Mouse (Mus musculus) heart, postnatal 14 days (tissue): ENCODE measurements around the gene BC004004. TPM values are rescaled to one million over a fixed set of nuclear protein-coding genes. Genes with fewer than 3 reads are reported as not detected.

ENCODE experiments used
- DNase-seq, 2 experiments: peaks; one replicate each; pipeline ENCODE4 v3.0.0; 2021 to 2022
- intact Hi-C: fragments of 180-260 bp; cut with DNase I; formaldehyde crosslinking; loops from one replicate; pipeline ENCODE4 v1.15.1; 2025
- total RNA-seq, 2 experiments: library from RNA; stranded (reverse); gene quantifications; 2 replicates each; pipeline ENCODE4 v1.2.3; 2021

The BC004004 gene
- total RNA-seq, 2 experiments from 2014 or later: 189 to 195 TPM

GRCm38 (mm10) chr17:29318731-29319250 is 50.2 kb downstream of the BC004004 start:
- intact Hi-C loops: loop anchor here (2.0 kb wide), 1 partner anchor 20 kb away; no protein-coding TSS in a partner anchor
- peak; percentile 43 to 55 for DNase-seq

GRCm38 (mm10) chr17:29319476-29319875 is 50.9 kb downstream of the BC004004 start:
- DNase-seq: no peak
- intact Hi-C loops: loop anchor here (2.0 kb wide), 1 partner anchor 19 kb away; no protein-coding TSS in a partner anchor

- intact Hi-C loops: loop anchor here (2.0 kb wide), 1 partner anchor 19 kb away; no protein-coding TSS in a partner anchor
- no peak for DNase-seq
Observed at GRCm38 (mm10) chr17:29319881-29320639, 51.5 kb downstream of the BC004004 start.

- no peak for DNase-seq
- intact Hi-C loops: no loop called here
Observed at GRCm38 (mm10) chr17:29321765-29322602, 53.4 kb downstream of the BC004004 start.

GRCm38 (mm10) chr17:29322603-29322962 is 54.0 kb downstream of the BC004004 start:
- DNase-seq: no peak
- intact Hi-C loops: no loop called here

GRCm38 (mm10) chr17:29323625-29324024 is 55.0 kb downstream of the BC004004 start:
- intact Hi-C loops: no loop called here
- no peak for DNase-seq

GRCm38 (mm10) chr17:29325831-29326230 is 57.2 kb downstream of the BC004004 start:
- DNase-seq: no peak
- intact Hi-C loops: no loop called here

- intact Hi-C loops: no loop called here
- peak; percentile 49 to 53 for DNase-seq
Observed at GRCm38 (mm10) chr17:29326531-29327529, 58.2 kb downstream of the BC004004 start.

GRCm38 (mm10) chr17:29327691-29328090 is 59.1 kb downstream of the BC004004 start:
- intact Hi-C loops: no loop called here
- no peak for DNase-seq

- intact Hi-C loops: no loop called here
- no peak for DNase-seq
Observed at GRCm38 (mm10) chr17:29330221-29330620, 61.6 kb downstream of the BC004004 start.

- intact Hi-C loops: no loop called here
- DNase-seq: peak in 1 of 2 experiments; percentile 51
Observed at GRCm38 (mm10) chr17:29330671-29331410, 62.3 kb downstream of the BC004004 start.

GRCm38 (mm10) chr17:29332186-29332685 is 63.6 kb downstream of the BC004004 start:
- no peak for DNase-seq

GRCm38 (mm10) chr17:29336266-29336990 is 67.8 kb downstream of the BC004004 start:
- intact Hi-C loops: no loop called here
- no peak for DNase-seq

More at GRCm38 (mm10) chr17:29332186-29332685, 63.6 kb downstream of the BC004004 start:
- intact Hi-C loops: no loop called here

GRCm38 (mm10) chr17:29337979-29338823 is 69.6 kb downstream of the BC004004 start:
- no peak for DNase-seq
- intact Hi-C loops: loop anchor here (2.0 kb wide), 1 partner anchor 19 kb away; no protein-coding TSS in a partner anchor

- peak in 1 of 2 experiments; percentile 51 for DNase-seq
- intact Hi-C loops: loop anchor here (2.0 kb wide), 1 partner anchor 20 kb away; no protein-coding TSS in a partner anchor
Observed at GRCm38 (mm10) chr17:29339170-29339768, 70.7 kb downstream of the BC004004 start.

GRCm38 (mm10) chr17:29340406-29341261 is 72.0 kb downstream of the BC004004 start:
- DNase-seq: peak; percentile 44 to 57

More at GRCm38 (mm10) chr17:29340406-29341261, 72.0 kb downstream of the BC004004 start:
- intact Hi-C loops: no loop called here
